Mouse (Mus musculus) right cerebral cortex, postnatal 14 days (tissue): ENCODE measurements at regions not wholly inside any gene's neighbourhood (a gene's known extent, or its start where the extent isn't known, plus 50 kb on each side); places are given as distances from the start of the nearest gene placed in this dataset.

ENCODE experiments used
- DNase-seq: peaks from one replicate; pipeline ENCODE4 v3.0.0; 2022

DNA sequence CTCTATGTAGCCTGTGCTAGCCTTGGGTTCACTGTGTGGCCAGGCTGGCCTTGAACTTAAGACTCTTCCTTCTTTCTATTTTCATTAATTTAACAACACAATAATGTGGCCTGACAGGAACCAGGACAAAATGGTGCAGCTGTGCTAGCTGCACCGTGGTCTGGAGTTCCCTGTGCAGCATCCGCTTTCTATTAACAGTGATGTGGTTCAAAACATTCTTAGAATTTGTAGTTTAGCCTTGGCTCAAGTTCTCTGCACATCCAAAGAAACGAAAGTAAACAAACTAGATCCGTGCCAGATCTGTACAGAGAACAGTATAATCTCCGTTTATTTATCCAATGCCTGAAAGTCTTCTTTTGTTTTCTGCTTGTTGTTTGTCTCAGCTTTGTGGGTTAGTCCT, 88.5 kb downstream of the Irx1 start:
- no peak for DNase-seq

DNA sequence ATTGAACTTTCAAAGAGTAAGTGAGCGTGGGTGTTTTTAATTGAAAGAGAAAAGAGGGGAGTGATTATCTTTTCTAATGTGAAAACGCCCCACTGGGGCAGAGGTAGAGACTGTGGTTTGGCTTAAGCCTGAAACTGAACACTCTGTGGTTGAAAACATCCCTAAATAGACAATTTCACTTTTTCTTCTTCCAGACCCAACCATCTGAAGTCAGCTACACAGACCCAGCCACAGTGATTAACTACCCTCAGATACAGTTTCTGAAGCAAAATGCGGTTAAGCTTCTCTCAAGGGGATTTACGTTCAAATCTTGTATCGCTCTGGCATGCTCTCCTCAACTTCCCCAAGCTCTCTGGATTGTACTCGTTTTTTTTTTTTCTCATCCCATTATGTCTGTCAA, 94.8 kb downstream of the Irx1 start:
- no peak for DNase-seq

DNA sequence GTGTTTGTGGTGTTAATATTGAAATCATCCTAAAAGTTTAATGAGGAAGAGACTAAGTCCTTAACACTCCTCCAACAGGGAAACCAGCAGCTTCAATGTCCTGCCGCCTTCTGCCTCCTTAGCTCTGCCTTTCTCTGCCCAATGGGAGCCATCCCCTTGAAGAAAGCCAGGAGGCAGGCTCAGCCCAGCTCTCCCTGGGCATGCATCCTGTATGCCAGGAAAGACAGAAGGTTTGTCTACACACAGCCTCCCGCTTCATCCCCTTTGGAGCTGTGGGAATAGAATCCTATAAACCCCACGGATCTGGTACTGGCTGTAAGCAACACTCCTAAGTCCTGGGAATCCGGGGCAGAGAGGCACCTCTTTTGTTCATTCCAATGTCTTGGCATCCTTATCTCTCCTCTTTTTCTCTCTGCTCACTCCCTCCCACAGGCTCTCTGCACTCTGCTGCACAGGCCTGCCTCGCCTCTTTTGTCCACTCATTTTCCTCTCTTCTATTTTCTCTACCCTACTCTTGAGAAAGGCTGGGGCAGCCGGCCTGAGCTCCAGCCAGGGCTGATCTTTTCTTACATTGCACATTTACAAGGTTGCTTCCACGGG, 110.0 kb downstream of the Irx1 start:
- no peak for DNase-seq

DNA sequence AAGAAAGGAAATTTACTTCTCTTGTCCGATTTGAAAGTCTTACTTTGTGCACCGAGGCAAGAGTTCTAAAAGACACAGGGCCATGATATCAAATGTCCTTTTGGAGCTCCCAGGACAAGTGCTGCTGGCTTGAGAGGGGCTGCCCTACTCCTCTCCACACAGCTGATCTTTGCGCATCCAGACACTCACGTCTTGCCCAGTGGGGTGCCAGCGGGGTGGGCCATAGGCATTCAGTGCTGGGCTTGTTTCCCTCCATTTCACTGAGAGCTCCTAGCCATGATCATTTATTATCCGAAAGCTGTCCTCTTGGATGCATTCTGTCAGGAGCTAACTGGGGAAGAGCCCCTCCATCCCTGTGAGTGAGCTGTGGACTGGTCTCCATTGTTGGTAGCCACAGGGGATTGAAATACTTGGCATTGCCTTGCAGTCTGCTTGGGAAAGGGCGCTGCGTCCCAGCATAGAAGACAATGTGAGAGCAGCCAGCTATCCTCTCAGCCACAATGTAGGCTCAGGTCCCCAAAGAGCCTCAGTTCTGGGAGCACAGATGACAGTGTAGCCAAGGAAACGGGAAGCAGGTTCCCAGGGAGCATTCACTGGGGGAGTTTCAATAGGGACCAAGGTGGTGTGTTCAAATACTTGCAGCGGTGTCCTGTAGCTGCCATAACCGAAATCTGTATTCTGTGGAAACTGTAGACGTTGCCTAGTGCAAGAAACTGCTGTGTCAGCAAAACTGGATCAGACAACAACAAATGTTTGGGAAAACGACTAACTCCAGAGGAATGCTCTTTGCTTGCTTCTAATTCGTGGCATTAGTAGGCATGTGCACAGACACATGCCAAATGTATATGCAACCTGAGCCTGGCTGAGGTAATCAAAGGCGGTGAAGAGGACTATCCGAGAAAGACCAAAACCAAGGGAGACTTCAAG, 159.2 kb downstream of the Irx1 start:
- DNase-seq = no peak

DNA sequence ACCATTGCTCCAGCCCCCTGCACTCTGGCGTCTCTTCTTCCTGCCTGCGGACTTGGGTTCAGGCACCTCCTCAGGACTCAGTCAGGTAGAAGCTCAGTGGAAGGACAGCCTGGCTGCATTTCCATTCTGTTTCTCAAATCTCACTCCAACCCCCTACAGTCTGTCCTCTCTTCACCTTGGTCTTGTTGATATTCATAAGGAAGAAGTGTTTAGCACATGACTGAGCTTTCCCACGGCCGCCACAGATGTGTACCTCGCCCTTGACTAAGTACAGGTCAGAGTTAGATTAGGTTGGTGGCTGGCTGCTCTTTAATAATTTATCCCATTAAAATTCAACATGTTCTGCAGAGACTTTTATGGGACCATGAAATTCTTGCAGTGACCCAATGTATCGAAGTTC, 165.2 kb downstream of the Irx1 start:
- DNase-seq = no peak

DNA sequence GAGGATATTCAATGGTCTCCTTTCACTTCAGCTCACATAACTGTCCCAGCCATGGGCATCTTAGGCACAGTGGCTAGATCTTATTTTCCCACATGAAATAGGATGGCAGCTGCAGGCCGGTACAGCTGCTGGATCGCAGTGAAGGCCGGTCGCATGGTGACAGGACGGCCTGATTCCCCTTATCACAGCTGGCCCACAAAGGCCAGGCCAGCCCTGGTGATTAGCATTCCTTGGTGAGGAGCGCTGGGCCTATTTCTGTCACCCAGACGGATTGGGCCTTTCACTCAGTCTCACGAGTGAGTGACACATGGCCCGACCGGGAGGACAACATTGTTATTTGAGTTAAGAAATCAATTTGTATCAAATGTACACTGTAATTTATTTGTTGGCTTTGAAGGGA, 178.8 kb downstream of the Irx1 start:
- DNase-seq = no peak

DNA sequence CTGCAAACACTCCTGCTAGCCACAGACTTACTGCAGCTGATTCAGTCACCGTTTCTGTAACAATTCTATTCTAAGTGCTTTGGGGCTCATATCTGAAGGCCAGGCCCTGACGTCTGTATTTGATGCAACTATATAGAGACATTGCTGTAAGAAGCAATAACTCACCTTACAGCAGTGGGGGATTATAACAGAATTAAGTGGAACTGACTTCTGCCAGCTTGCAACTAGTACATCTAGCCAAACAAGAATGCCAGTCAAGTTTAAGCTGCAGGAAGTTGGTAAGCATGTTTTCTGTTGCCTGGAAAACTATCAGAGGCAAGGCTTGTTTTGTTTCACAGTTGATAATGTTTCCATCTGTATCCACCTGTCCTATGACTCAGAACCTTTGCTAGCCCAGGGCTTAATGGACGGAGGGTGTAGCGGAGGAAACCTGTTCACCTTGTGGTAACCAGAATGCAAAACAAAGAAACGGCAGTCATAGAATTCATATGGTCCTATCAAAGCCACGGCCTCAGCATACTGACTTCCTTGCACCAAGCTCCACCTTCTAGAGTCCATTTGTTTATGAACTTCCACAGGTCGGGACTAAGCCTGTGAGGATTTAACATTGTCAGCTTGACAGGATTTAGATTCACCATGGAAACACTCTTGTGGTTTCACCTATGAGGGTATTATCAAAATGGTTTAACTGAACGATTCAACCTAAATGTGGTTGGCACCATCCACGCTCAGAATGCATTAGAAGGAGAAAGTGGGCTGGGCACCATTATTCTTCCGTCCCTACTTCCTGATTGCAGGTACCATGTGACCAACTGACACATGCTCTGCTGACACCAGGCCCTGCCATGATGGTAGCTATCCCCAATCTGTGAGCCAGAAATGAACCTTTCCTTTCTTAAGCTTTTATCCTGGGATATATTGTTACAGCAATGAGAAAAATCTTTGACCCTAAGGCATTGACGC, 216.2 kb downstream of the Irx1 start:
- DNase-seq = no peak

DNA sequence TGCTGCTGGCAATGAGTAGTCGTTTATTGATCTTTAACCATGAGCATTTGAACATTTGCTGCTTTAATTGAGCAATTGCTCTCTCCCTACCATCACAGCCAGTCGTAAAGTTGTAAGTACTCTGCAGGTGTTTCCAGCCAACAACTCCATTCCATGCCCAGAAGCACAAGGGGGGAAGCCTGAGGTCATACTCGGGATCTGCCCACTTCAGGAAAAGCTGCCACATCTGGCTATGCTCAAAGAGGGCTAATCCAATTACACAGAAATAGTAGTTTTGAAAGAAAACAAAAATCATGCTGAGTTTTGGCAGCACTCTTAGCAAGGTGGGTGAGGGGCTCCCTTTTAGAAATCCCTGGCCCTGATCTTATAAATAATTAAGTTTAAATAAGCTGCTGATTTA, 217.0 kb downstream of the Irx1 start:
- DNase-seq = no peak

DNA sequence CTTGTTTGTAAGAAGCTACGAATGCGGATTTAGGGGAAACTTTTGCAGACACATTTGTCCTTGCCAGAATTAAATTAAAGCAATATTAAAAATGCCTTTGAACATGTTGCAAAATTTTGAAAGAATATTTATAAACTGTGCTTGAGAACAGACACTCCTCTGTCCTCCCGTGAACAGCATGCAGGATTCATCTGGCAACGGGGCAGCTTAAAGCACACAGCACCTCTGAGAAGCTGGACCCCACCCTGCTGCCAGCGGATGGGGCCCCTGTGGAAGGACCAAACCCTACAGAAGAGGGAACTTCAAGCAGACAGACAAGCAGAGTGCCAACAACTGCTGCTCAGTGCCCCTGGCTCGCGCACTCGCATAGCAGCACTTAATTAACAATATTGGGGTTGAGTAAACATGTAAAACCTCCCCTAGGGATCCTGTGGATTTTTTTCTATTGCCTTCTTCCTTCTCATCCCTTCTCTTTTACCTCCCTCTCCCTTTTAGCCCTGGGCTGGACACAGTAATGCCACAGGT, 226.6 kb downstream of the Irx1 start:
- DNase-seq = no peak

DNA sequence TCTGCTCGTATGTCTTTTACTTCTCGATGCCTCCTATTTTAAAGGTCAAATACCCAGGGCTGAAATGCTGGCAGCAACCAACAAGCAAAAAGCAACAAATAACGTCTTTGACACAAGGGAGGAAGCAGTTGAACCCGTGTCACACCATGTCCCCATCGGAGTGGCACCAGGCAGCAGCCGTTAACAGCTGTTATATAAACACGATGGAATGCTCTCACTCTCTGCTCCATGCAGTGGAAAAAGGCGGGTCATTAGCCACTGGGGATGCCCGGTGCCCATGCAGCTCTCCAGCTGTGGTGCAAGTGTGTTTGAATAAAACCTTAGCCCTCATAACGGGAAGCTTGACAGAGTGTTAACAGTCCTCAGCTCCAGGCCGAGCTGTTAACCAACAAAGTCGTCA, 229.3 kb downstream of the Irx1 start:
- no peak for DNase-seq

DNA sequence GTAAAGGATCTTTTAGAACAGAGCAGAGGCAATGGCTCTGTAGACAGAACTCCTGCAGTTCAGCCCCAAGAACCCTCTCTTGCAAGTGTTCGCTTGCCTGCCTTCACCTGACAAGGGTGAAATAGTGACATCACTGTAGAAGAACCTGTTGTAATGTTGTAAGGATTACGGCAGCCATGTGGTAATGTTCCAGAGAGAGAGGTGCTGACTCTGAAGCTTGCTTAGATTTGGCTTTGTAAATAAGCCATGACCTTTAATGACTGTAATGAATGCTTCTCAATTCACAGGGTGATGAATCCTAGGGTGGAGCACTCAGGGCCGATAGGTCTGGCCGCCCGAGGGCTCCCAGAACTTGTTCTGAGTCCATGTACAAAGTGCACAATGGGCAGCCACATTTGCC, 230.2 kb downstream of the Irx1 start:
- DNase-seq = no peak

DNA sequence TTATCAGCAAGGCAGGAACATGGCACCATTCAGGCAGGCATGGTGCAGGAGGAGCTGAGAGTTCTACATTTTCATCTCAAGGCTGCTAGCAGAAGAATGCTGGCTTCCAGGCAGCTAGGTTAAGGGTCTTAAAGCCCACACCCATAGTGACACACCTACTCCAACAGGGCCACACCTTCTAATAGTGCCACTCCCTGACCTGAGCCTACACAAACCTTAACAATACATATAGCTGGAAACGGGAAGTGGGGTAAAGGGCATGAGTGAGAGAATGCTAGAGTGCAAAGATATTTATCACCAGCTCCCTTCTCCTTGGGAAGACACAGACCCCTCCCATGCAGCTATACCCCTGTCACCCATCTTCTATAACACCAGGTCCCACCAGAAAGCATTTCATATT, 230.6 kb downstream of the Irx1 start:
- no peak for DNase-seq

DNA sequence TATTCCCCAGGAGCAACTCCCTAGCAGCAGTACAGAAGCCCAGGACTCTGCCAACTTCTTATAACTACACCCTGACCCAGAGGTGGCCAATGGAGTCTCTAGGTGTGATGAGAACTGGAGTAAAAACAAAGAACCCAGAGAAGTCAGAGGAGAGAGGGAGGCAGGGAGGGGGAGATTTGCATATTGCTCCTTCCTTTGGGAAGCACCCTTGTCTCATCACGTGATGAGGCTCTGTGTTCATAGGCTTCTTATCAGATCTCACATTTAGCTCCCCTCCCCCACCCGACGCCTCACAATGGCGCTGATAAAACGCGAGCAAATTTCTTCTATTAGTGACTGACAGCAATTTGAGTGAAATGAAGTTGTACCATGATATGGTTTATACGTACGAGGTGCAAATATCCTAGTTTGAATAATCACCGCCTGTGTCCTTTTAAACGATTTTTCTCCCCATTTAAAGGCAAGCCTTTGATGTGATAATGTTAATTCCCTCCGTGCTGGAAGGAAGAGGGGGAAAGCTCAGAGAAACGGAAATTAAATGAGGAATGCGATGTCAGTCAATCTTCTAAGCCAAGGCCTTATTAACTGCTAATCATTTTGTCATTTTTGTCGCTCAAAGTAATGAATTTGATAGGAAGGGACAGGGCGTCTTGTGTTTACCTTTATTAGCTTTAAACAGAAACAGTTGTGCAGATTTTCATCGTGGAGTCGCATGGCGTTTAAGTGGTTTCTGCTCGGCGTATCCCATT, 273.3 kb downstream of the Irx1 start:
- no peak for DNase-seq

DNA sequence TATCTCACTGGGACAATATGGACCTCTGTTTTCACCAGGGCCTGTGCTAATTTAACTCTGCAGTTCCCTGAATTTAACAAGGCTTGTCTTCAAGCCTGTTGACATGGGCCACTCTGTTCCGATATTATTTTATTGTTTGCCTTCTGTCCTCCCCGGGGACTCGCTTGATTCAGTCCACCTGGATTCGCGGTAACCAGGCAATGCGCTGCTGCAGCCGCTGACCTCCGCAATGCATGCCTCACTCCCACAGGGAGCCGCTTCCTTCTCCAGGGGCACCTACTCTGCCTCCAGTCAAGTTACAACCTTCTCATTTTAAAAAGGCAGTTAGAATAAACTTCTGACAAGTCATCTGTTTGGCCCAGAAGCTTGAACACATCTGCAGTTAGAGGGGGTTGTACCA, 274.3 kb downstream of the Irx1 start:
- no peak for DNase-seq

DNA sequence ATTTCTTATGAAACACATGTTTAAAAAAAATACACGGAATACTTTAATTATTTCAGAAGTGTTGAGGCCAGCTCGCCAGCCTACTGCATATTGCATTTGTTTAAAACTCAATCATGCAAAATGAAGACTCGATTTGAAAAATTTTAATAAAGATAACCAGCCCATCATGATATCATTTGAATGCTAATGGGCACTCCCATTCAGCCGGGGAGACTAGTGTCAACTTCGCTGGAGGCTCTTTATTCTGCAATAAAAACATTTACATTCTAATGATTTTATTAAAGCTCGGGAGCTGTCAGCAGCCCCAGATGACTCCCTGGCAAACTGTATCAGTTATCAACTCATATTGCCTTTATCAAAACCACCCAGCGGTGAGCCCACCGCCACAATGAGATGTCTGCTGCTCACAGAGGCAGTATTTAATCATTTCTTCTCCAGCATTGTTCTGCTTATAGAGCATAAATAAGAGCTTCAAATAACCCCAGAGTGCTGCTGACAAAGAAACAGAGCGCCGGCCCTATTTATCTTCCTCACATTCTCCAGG, 287.4 kb downstream of the Irx1 start:
- DNase-seq = no peak

DNA sequence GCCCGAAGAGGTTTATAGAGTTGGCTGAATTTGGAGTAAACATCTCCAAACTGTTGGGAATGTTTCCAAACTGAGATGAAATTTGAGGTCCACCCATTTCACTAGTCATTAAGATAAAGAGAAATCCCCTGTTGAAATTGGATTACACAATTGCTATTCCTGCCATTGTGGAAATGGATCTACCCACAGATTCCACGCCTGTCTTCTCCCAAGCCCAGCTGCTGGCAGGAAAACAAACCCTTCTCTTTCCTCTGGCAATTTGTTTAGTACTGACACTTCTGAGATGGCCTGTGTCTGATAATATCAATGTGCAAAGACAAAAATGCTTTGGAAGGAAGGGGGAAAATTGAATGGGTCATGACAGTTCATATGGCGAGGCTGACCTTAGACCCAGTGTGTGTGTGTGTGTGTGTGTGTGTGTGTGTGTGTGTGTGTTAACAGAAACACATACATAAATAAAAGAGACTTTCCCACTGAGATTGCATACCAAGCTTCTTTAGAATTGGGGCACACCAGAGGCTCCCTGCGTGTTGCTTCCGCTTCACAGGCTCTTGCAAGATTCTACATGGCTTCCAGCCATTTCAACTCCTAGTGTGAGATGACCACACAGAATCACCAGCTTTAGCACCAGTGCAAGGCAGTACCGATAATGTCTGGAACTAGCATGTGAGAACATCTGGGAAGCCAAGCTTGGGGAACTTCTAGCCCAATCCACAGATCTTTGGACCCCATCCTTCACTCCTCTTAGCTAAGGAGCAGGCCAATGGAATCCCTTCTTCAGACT, 293.4 kb downstream of the Irx1 start:
- DNase-seq = no peak

DNA sequence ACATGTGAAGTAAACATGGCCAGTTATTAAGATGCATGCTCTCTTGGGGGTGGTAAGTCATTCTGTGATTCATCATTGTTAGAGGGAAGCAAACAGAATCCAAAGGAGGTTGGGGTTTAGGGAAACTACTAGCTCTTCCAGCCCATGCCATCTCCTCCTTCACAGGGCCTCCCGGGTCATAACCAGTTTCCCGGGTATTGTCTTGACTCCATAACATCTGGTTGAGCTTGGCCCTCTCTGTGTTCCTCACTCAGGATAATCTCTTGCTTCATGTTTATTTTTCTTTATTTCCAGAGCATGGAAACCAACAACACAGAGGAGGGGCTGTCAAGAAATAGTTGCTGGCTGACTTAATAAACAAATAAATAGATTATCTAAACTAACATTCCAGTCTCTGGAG, 295.3 kb downstream of the Irx1 start:
- DNase-seq = no peak

DNA sequence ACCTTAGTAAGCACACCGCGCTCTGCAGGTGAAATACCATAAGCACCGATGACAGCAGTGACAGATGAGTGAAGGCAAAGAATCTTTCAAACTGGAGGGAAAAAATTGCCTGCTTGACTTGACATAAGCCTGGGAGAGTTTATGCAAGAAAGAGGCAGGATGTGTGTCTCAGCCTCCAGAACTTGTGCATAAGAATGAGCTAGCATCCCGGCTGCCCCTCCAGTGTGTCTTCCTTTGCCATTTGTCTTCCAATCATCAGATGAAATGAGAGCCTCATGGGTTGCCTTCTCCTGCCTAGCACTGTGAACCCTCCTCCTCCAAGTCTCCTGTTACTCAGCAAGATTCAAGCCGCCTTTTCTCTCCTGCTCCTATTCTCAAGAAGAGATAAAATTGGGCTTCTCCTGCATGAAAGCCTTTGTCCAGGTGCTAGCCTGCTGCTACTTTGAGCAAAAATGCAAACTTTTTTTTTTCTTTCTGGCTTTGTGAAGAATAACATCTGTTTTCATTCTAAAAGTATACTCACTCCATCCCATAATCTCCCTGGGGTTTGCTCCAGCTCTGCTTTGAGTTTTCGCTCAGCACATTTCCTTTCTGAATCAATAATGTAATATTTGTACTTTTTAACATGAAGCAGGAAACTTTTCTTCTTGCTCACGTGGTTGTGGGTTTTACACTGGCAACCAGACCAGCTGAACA, 298.2 kb downstream of the Irx1 start:
- no peak for DNase-seq

DNA sequence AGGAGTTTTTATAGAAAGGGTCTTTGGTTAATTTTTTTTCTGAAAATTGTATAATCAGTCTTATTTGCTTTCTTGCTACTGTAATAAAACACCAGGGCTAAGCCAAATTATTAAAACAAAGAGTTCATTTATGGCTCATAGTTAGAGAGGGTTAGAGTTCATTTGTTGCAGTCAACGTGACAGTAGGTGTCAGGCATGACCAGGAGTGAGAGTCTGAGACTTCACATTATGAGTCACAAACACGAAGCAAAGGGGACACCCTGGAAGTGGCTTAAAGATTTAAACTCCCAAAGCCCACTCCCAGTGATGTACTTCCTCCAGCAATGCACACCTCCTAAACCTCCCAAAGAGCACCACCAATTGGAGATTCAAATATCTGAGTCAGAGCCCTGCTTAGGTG, 305.6 kb downstream of the Irx1 start:
- DNase-seq = no peak

DNA sequence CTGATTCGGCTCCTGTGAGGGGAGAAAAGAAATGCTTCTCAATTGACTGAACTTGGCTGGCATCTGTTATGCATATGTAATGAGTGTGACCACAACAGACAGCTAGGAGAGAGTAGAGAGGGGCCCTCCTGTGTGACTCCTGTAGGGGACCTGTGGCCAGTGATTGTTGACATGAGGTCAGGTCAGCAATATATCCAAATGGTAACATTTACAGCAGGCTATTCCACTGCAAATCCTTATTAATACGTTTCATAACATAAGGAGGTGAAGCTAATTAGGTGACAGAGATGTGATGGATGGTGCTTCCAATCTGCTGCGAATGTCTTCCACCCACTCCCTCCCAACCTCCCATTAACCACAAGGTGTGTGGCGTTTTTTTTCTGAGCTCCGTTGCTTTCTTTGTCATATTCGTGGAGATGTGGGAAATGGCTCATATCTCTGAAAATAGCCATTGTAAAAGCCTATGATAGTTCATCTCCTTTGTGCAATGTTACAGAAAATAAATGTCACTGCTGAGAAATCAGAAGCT, 309.5 kb downstream of the Irx1 start:
- no peak for DNase-seq
